Mouse (Mus musculus) left cerebral cortex, postnatal 25 days (tissue): ENCODE measurements around the gene Dync1li2. TPM values are rescaled to one million over a fixed set of nuclear protein-coding genes. Genes with fewer than 3 reads are reported as not detected.

Experiments used
- DNase-seq, 2 experiments: peaks; one replicate each; pipeline ENCODE4 v3.0.0; 2022; ENCODE audit warnings: low spot score in 2 of 2, mixed read lengths in 1 of 2
- intact Hi-C: fragments of 180-260 bp; cut with DNase I; formaldehyde crosslinking; loops from one replicate; pipeline ENCODE4 v1.15.1; 2025
- total RNA-seq, 2 experiments: library from RNA; stranded (reverse); gene quantifications; 2 replicates each; pipeline ENCODE4 v1.2.3; 2021

Dync1li2 gene
- total RNA-seq, 2 experiments from 2014 or later = 267 to 283 TPM

- intact Hi-C loops = no loop called here
Observed at GRCm38 (mm10) chr8:104393139-104393538, 49.7 kb downstream of the Dync1li2 start.

GRCm38 (mm10) chr8:104390245-104390644 is 52.6 kb downstream of the Dync1li2 start:
- intact Hi-C loops = no loop called here
- no peak for DNase-seq

More at GRCm38 (mm10) chr8:104393139-104393538, 49.7 kb downstream of the Dync1li2 start:
- no peak for DNase-seq

- no peak for DNase-seq
- intact Hi-C loops = no loop called here
Observed at GRCm38 (mm10) chr8:104387980-104388379, 54.9 kb downstream of the Dync1li2 start.

GRCm38 (mm10) chr8:104387501-104387900 is 55.3 kb downstream of the Dync1li2 start:
- DNase-seq = no peak
- intact Hi-C loops = no loop called here

DNA sequence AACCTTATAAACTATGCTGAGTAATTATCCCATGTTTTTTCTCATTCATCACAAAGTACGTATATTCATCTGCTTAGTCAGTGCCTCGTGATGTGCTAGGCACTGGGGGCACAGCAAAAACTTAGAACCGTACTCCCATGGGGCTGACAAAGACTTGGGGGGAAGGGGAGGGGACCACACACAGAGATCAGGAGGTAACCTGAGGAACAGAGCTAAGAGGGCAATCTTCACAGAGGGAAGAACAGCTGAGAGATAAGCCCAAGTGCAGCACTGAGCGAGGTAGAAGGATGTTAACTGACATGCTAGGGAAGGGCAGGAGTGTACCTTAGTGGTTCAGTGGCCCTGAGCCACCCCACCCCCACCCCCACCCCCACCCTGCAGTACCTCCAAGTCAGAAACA is 56.2 kb downstream of the Dync1li2 start:
- DNase-seq = no peak
- intact Hi-C loops = no loop called here

- DNase-seq = no peak
- intact Hi-C loops = no loop called here
Observed at GRCm38 (mm10) chr8:104383977-104384376, 58.9 kb downstream of the Dync1li2 start.

GRCm38 (mm10) chr8:104383296-104383695 is 59.6 kb downstream of the Dync1li2 start:
- intact Hi-C loops = no loop called here
- peak in 1 of 2 experiments; percentile 62 for DNase-seq

- no peak for DNase-seq
- intact Hi-C loops = no loop called here
Observed at GRCm38 (mm10) chr8:104380961-104381411, 61.9 kb downstream of the Dync1li2 start.

GRCm38 (mm10) chr8:104380269-104380668 is 62.6 kb downstream of the Dync1li2 start:
- intact Hi-C loops = no loop called here
- no peak for DNase-seq

- intact Hi-C loops = loop anchor here (2.0 kb wide), 1 partner anchor 15 kb away; the partner anchor contains the start of gene Cmtm4
- DNase-seq = peak in 1 of 2 experiments; percentile 57
Observed at GRCm38 (mm10) chr8:104379301-104379836, 63.5 kb downstream of the Dync1li2 start.

DNA sequence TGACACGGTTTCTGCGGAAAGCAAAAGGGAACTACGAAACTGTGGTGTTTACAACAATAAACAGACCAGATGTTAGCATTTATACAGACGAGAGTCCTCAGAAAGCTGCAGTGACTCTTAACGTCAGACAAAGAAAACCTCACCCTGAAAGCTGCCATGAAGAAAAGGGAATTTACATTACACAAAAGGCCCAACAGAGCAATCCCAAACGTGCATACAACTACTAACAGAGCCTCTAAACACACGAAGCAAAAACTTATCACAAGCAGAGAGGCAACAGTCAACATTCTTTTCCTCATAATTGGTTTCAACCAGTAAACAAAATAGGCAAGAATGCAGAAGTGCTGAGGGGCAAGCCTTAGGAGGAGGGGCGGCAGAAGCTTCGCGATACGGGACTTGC is 66.2 kb downstream of the Dync1li2 start:
- intact Hi-C loops = no loop called here
- DNase-seq = no peak

GRCm38 (mm10) chr8:104375959-104376358 is 66.9 kb downstream of the Dync1li2 start:
- intact Hi-C loops = no loop called here
- DNase-seq = peak in 1 of 2 experiments; percentile 56

DNA sequence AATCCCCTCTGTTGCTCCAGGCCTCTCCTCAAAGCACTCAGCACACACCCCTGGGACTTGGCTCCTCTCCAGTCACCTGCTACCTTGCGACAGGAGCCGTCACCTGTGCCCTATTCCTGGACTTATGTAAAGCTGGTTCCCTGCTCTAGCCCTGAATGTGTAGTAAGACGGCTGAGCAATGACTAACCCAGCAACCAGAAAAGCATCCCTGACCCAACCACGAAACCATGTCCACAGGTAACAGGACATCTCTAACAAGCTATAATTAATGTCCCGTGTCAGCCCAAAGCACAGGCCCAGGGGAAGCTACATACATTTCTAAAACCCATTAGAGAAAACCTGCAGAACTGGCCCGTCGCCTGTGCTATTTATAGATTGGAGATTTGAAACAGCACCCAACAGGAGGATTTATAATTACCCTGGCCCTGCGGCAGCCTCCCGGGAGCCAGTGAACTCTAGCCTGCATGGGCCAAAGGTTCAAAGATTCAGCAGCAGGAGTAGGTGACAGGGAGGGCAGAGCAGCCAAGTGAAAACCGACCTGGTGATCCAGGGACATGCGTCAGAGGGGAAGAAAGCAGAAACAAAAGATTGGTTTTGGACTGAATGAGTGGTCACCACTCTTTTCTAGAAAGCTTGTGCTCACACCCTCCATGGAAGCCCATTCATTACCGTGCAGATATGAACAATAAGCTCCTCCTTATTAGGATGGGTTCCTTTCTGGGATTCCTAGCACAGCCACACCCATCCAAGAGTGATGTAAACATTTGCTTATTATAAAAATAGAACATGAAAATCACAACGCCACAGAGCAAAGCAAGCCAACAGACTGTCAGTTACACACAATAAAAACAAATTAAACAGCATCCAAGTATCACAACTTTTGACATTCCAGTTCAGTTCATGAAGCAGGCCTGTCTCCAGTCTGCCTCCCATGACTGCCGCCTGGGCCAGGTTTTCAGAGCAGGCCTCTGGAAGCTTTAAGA is 67.7 kb downstream of the Dync1li2 start:
- intact Hi-C loops = no loop called here
- DNase-seq = no peak

DNA sequence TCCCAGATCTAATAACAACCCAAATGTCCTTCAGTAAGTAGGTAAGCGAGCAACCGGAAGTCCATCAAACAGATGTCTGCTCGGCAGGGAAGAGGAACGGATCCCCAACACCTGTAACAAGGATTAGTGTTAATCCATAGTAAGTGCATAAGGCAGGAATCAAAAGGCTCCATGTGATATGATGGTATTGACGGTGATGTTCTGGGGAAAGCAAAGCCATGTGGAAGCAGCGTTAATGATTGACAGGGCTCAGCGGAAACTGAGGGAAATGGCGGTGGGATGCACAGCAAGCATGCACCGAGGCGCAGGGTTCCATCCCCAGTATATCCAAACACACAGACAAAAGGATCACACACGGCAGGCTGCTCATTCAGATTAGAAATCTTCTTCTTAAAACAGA is 68.6 kb downstream of the Dync1li2 start:
- DNase-seq = no peak
- intact Hi-C loops = no loop called here

- intact Hi-C loops = no loop called here
- peak in 1 of 2 experiments; percentile 41 for DNase-seq
Observed at GRCm38 (mm10) chr8:104373779-104374178, 69.1 kb downstream of the Dync1li2 start.

DNA sequence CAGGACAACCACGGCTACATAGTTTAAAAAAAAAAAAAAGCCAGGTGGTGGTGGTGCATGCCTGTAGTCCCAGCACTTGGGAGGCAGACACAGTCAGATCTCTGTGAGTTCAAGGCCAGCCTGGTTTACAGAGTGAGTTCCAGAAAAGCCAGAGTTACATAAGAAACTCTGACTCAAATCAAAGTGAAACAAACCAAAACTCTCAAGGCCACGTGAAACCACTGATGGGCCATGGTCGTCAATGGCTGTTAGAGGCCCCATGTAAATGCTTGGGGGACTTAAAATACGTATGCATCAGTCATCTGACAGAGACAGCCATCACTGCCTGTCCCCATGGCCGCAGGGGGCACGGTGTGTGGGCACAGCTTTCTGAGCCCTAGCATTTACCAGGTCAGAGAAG is 71.7 kb downstream of the Dync1li2 start:
- intact Hi-C loops = no loop called here
- no peak for DNase-seq

DNA sequence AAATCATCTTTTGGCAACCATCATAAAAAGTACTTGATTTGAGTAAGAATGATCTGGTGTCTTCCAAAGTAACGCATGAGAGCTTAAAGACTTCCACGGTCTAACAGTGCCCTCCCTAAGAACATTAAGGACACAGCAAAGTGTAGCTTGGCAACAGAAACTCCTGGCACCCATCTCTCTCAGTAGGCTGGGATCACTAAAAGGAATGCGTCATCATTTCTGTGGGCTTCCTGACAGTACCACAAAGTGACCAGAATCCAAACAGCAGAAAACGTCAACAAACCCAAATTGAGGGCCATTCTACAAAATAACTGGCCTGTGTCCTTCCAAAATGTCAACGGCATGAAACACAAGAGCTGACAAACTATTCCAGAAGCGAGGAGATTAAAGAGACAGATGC is 72.8 kb downstream of the Dync1li2 start:
- peak in 1 of 2 experiments; percentile 59 for DNase-seq
- intact Hi-C loops = no loop called here

DNA sequence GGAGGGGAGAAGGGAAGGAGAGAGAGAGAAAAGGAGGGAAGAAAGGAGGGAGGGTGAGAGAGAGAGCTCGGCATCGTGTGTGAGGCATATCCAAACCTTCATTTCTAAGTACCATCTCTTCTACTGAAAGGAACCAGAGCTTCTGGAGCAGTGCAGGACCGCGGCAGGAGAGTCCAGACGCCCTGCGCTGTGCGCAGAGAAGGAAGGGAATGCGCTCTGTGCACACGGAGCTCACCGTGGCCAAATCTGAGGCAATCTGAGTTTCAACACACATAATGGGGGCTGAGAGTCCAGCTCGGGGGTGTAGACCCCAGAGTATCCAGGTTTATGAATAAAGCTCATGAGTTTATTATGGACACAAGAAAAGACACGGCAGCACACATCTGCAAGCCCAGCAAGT is 73.3 kb downstream of the Dync1li2 start:
- no peak for DNase-seq
- intact Hi-C loops = no loop called here
